Mouse (Mus musculus) thymus, adult 2 months (tissue): Measurements from ENCODE around the gene Rrp1. TPM values are rescaled to one million over a fixed set of nuclear protein-coding genes. Genes with fewer than 3 reads are reported as not detected.
A peak's percentile ranks its signal among the peaks of the same experiment; 100 is the strongest.

Experiments
- DNase-seq: peaks from one replicate; pipeline ENCODE4 v3.0.0; 2021
- H3K27ac ChIP-seq: fragments of 200-500 bp; 2 replicates; pipeline ENCODE4 v1.5.1; 2012; ENCODE audit warnings: low read length, control low read depth; ENCODE audit not compliant: control insufficient read depth, insufficient read depth
- H3K27me3 ChIP-seq: fragments of 200-500 bp; 2 replicates; pipeline ENCODE4 v1.6.1; 2012; ENCODE audit warnings: mild to moderate bottlenecking, low read length, moderate library complexity, mixed read lengths; ENCODE audit not compliant: control insufficient read depth, insufficient read depth
- H3K36me3 ChIP-seq: fragments of 200-500 bp; 2 replicates; pipeline ENCODE4 v1.6.1; 2012; ENCODE audit warnings: mild to moderate bottlenecking, low read length, moderate library complexity; ENCODE audit not compliant: control insufficient read depth, insufficient read depth
- H3K4me1 ChIP-seq: fragments of 200-500 bp; replicated peaks from 2 replicates; pipeline ENCODE4 v1.6.1; 2012; ENCODE audit warnings: low read length; ENCODE audit not compliant: control insufficient read depth, insufficient read depth
- H3K4me3 ChIP-seq: fragments of 200-500 bp; 2 replicates; pipeline ENCODE4 v1.5.1; 2012; ENCODE audit warnings: mild to moderate bottlenecking, low read length, control low read depth, moderate library complexity; ENCODE audit not compliant: control insufficient read depth, insufficient read depth
- CTCF ChIP-seq: fragments of 200-500 bp; IDR thresholded peaks from 2 replicates; pipeline ENCODE4 v1.5.1; 2012; ENCODE audit warnings: mild to moderate bottlenecking, control low read depth, low read length, moderate library complexity, borderline replicate concordance; ENCODE audit not compliant: control insufficient read depth, poor library complexity, insufficient read depth; ENCODE audit errors: extremely low read depth
- POLR2A ChIP-seq: fragments of 200-500 bp; IDR thresholded peaks from 2 replicates; pipeline ENCODE4 v1.6.1; 2012; ENCODE audit warnings: mild to moderate bottlenecking, low read length, control low read depth, moderate library complexity; ENCODE audit not compliant: control insufficient read depth, poor library complexity, insufficient read depth; ENCODE audit errors: extremely low read depth
- WGBS: fragments of 180-500 bp; shearing (Covaris S2); methylation state at CpG from one replicate; pipeline ENCODE4 v1.1.7; 2018; 5-methylcytosine and 5-hydroxymethylcytosine counted together
- polyA plus RNA-seq: library from polyadenylated mRNA; depleted of rRNA; stranded (reverse); fragments of >200 nt; gene quantifications from 2 replicates; pipeline ENCODE4 v1.2.3, GENCODE M21; 2012

Rrp1 gene
- polyA plus RNA-seq, 1 experiment: 133 TPM

DNA sequence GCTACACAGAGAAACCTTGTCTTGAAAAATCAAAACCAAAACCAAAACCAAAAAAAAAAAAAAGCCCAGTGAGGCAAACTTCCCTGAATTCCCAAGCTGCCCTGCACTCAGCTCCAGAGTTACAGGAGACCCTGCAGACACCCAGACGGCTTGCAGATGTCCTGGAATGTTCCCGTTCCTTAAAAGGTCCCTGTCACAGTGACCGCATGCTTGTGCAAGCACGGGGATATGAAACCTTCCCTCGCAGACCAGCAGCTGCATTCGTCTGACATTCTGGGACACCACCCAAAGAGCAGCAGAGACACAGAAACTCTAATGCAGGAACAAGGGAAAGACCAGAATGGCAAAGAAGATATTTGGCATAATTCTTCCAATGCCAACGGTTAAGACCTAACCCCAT is 27.1 kb upstream of the Rrp1 start:
- DNase-seq: no peak
- no peaks in the 10 kb centered on the region; the same call in 1 of the 2 replicates for H3K36me3 ChIP-seq
- no peaks in the 10 kb centered on the region for H3K4me1 ChIP-seq
- TF ChIP-seq POLR2A (no peak), CTCF (no peak)
- H3K27ac ChIP-seq: no peak overlapping the region
- H3K4me3 ChIP-seq: no peak overlapping the region
- 90% methylated on average over 7 of the region's 7 CpGs for WGBS
- H3K27me3 ChIP-seq: no peaks in the 10 kb centered on the region

DNA sequence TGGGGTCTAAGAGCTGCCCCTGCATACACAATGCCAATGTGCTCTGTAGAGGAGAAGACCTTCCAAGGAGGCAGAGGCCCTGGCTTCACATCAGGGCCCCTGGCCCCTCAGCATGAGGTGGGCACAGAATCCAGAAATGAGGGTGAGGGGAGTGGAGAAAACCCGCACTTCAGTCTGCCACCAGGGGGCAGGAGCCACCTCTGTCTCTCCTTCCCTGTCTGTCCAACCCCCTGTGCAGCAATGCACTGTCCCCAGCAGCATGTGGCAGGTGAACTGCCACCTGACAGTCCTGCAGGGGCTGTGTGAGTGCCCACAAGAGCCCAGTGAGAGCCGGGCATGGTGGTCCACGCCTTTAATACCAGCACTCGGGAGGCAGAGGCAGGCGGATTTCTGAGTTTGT is 26.7 kb upstream of the Rrp1 start:
- no peak overlapping the region for H3K27ac ChIP-seq
- H3K36me3 ChIP-seq: no peaks in the 10 kb centered on the region; the same call in 1 of the 2 replicates
- H3K4me3 ChIP-seq: no peak overlapping the region
- no peaks in the 10 kb centered on the region for H3K4me1 ChIP-seq
- 86% methylated on average over 5 of the region's 5 CpGs for WGBS
- no peak for TF ChIP-seq POLR2A
- peak; percentile 71; the same call in 1 of the 2 replicates for TF ChIP-seq CTCF
- H3K27me3 ChIP-seq: no peaks in the 10 kb centered on the region
- peak; percentile 47 for DNase-seq

DNA sequence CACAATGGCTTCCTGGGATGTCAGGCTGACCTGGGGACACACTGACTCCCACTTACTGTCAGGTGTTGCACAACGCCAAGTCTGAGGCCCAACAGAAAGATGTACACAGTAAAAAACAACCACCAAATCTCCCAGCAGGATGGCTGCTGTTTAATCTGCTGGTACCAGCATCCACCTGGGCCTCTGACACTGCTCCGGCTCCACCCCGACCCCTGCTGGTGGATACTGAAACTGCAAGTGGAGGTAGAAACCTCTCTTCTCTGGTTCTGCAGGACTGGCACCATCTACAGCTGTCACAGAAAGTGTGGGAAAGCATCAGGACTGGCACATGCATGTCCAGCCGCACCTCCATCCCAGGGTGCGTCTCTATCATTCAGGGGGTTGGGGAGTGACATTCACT is 25.3 kb upstream of the Rrp1 start:
- TF ChIP-seq POLR2A (no peak), CTCF (peak; percentile 87)
- DNase-seq: peak; percentile 91
- H3K36me3 ChIP-seq: no peaks in the 10 kb centered on the region
- no peak overlapping the region for H3K27ac ChIP-seq
- no peaks in the 10 kb centered on the region for H3K4me1 ChIP-seq
- WGBS: 17% methylated on average over 5 of the region's 5 CpGs
- no peaks in the 10 kb centered on the region for H3K27me3 ChIP-seq
- H3K4me3 ChIP-seq: no peak overlapping the region

DNA sequence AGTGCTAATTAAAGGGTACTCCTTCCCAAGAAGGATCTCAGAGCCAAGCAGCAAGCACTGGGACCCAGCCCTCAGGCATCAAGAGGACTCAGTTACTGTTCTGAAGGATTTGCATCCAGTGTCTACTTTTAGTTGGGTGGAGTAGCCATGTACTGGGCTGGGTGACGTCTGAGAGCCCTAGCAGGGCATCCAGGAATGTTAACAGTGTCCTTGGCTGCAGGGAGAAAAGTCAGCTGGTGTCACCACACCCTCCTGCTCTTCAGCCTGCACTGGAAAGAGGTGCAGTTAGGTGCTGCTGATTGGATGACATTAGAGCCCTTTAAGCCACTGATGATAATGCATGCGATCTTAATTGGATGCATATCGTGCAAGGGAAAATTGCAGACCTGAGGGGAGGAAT is 20.0 kb upstream of the Rrp1 start:
- no peaks in the 10 kb centered on the region for H3K4me1 ChIP-seq
- H3K27ac ChIP-seq: no peak overlapping the region
- TF ChIP-seq CTCF: no peak
- TF ChIP-seq POLR2A: no peak
- no peaks in the 10 kb centered on the region; the same call in 1 of the 2 replicates for H3K36me3 ChIP-seq
- H3K4me3 ChIP-seq: no peak overlapping the region
- H3K27me3 ChIP-seq: no peaks in the 10 kb centered on the region
- no peak for DNase-seq
- 87% methylated on average over 3 of the region's 3 CpGs for WGBS

DNA sequence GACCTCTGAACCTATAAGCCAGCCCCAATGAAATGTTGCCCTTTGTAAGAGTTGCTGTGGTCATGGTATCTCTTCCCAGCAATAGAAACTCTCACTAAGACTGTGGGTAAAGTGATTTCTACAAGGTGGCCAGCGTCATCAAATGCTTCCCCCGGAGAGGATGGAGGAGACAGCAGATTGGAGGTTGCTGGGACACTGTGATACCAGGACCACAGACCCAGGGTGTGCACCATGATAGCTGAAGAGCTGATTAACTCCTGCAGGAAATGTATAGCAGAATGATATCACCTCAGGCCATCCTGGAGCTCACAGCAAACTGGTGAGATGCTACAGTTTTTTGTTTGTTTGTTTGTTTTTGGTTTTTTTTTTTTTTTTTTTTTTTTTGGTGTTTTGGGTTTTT is 16.9 kb upstream of the Rrp1 start:
- peaks cover 13% of the 10 kb centered on the region for H3K4me1 ChIP-seq
- H3K36me3 ChIP-seq: peaks cover 6% of the 10 kb centered on the region; the same call in 1 of the 2 replicates
- no peak for TF ChIP-seq CTCF
- no peak for TF ChIP-seq POLR2A
- H3K27me3 ChIP-seq: no peaks in the 10 kb centered on the region
- no peak overlapping the region for H3K4me3 ChIP-seq
- H3K27ac ChIP-seq: no peak overlapping the region
- DNase-seq: no peak
- WGBS: 97% methylated on average over 2 of the region's 2 CpGs

DNA sequence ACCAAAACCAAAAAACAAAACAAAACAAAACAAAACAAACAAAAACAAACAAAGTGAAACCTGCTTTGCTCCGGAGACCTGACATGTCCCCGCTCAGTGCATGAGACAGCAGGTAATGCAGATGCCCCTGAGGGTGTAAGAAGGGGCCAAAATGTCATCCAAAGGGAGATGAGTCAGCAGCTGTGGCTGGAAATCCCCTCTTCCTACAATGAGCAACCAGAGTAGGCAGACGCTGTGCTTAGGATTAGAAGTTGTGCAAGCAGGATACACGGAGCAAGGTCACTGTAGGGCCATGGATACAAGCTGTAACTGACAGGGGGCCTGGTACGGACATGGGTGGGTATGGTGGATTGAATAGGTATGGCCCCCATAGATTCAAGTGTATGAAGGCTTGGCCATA is 16.3 kb upstream of the Rrp1 start:
- H3K4me3 ChIP-seq: no peak overlapping the region
- no peaks in the 10 kb centered on the region for H3K27me3 ChIP-seq
- no peak overlapping the region for H3K27ac ChIP-seq
- WGBS: 90% methylated on average over 5 of the region's 5 CpGs
- H3K4me1 ChIP-seq: peaks cover 14% of the 10 kb centered on the region
- TF ChIP-seq POLR2A: no peak
- TF ChIP-seq CTCF: no peak
- DNase-seq: no peak
- peaks cover 6% of the 10 kb centered on the region; the same call in 1 of the 2 replicates for H3K36me3 ChIP-seq

DNA sequence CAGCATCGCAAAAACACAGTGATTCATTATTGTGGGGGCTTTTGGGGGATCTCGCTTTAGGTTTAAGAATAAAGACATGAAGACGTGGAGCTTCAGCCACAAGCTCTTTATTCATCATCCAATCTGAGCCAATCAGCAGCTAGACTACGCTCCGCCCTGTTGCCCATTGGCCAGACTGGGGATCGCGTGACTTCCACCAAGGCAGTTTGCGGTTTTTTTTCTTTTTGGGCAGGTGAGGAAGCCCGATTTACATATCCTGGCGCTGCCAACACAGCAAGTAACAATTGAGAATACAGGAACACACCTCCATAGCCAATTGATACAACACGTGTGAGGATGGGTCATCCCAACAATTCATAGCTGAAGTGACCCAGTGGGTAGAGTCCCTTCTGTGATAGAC is 15.2 kb upstream of the Rrp1 start:
- Histone ChIP-seq H3K27me3 (no peaks in the 10 kb centered on the region), H3K36me3 (peaks cover 6% of the 10 kb centered on the region; the same call in 1 of the 2 replicates), H3K27ac (no peak overlapping the region), H3K4me1 (peaks cover 14% of the 10 kb centered on the region), H3K4me3 (no peak overlapping the region)
- DNase-seq: no peak
- WGBS: 96% methylated on average over 11 of the region's 11 CpGs
- TF ChIP-seq POLR2A: no peak
- TF ChIP-seq CTCF: no peak
